ENCODE assay signal across 8 mouse cellular contexts in the genomic region with DNA sequence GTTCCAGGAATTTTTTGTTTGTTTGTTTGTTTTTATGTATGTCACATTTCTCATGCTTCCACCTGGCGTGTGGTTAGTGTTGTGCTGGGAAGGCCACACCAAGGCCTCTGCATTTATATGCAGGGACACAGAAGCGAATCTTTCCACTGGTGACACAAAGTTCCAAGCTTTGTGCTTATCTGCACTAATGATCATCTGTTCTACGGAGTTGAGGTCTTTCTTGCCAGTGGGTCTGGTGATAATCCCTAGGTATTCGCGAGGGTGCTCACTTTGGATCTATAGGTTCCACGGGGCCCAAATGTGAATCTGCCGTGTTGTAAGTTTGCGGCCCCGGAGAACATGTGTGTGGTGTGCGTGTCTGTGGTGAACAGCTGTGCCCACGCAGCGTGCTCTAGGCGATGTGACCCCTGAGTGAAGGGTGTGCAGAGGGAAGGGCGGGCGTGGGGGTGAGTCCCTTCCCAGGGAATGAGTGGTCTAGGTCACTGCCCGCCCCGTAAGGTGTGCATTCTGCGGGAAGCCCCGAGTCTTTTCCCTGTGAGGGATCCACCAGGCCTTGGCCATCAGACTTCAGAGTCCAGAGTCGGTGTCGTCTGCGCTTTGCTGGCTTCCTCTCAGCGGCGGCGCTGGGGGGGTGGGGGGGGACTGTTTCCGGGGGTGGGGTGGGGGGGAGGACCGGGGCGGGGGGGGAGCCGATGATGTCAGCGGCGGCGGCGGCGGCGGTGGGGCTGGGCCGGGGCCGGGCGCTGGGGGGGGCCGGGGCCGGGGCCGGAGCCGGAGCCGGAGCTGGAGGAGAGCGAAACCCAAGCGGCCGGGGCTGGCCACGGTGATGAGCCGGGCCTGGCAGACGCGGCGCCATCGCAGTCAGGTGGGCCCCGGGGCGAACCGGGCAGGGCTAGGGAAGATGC. TPM values are rescaled to one million over a fixed set of nuclear protein-coding genes. Genes with fewer than 3 reads are reported as not detected.
DNase-seq lines count a peak whose midpoint lies in the region; ATAC-seq and TF ChIP-seq lines count a peak whose summit lies in the region.

TSS of gene Zbtb4 (plus strand) at position 692 of the 905 bp plus-strand sequence.

- H3K36me3 ChIP-seq in intestine, postnatal 0 days (ENCODE audit: control insufficient read depth, insufficient read depth): no peaks in the 10 kb centered on the region
- H3K36me3 ChIP-seq in limb, embryonic 13.5 days: no peaks in the 10 kb centered on the region
- no peaks in the 10 kb centered on the region for H3K36me3 ChIP-seq in midbrain, embryonic 14.5 days (ENCODE audit: control insufficient read depth, insufficient read depth, low read length)

- 21% methylated on average over 44 of the region's 55 CpGs for WGBS in intestine, postnatal 0 days
- 22% methylated on average over 28 of the region's 55 CpGs for WGBS in limb, embryonic 13.5 days
- 17% methylated on average over 46 of the region's 55 CpGs for WGBS in midbrain, embryonic 14.5 days

- H3K9ac ChIP-seq in intestine, postnatal 0 days (ENCODE audit: low read depth, low read length): peak within 1 kb of the TSS; percentile 91
- peak within 1 kb of the TSS; percentile 96 for H3K9ac ChIP-seq in limb, embryonic 13.5 days
- peak within 1 kb of the TSS; percentile 98 for H3K9ac ChIP-seq in midbrain, embryonic 14.5 days (replicated peaks; ENCODE audit: low read length)

- H3K4me1 ChIP-seq in intestine, postnatal 0 days (replicated peaks; ENCODE audit: control insufficient read depth, insufficient read depth, low read length): no peaks in the 10 kb centered on the region
- peaks cover 43% of the 10 kb centered on the region for H3K4me1 ChIP-seq in limb, embryonic 13.5 days
- peaks cover 14% of the 10 kb centered on the region for H3K4me1 ChIP-seq in midbrain, embryonic 14.5 days (ENCODE audit: control insufficient read depth, insufficient read depth, low read length)

- H3K9me3 ChIP-seq in intestine, postnatal 0 days (ENCODE audit: control insufficient read depth): no peaks in the 10 kb centered on the region
- no peaks in the 10 kb centered on the region for H3K9me3 ChIP-seq in limb, embryonic 13.5 days
- H3K9me3 ChIP-seq in midbrain, embryonic 14.5 days (ENCODE audit: control insufficient read depth, low read length): no peaks in the 10 kb centered on the region

- H3K27ac ChIP-seq in intestine, postnatal 0 days (ENCODE audit: low read depth, low read length): peak within 1 kb of the TSS; percentile 86
- H3K27ac ChIP-seq in limb, embryonic 13.5 days: peak within 1 kb of the TSS; percentile 92
- peak within 1 kb of the TSS; percentile 81 for H3K27ac ChIP-seq in midbrain, embryonic 14.5 days (replicated peaks; ENCODE audit: low read depth, low read length)

- ATAC-seq in common myeloid progenitor, adult 5-6 weeks (replicated peaks; ENCODE audit: low read depth, poor library complexity, severe bottlenecking): peak; percentile 17; the same call in 1 of the 2 replicates
- ATAC-seq in intestine, postnatal 0 days: peak; percentile 57
- peak; percentile 62 for ATAC-seq in limb, embryonic 13.5 days (ENCODE audit: low FRiP score, low read depth)
- ATAC-seq in midbrain, embryonic 14.5 days (ENCODE audit: low FRiP score, low TSS enrichment): peak; percentile 76

- H3K4me2 ChIP-seq in intestine, postnatal 0 days (replicated peaks; ENCODE audit: low read depth): peak within 1 kb of the TSS; percentile 93
- H3K4me2 ChIP-seq in limb, embryonic 13.5 days (replicated peaks): peak within 1 kb of the TSS; percentile 78
- peak within 1 kb of the TSS; percentile 68 for H3K4me2 ChIP-seq in midbrain, embryonic 14.5 days (ENCODE audit: low read length)

- H3K27me3 ChIP-seq in intestine, postnatal 0 days (replicated peaks; ENCODE audit: control insufficient read depth, insufficient read depth, low read length): no peaks in the 10 kb centered on the region
- H3K27me3 ChIP-seq in limb, embryonic 13.5 days: no peaks in the 10 kb centered on the region
- no peaks in the 10 kb centered on the region for H3K27me3 ChIP-seq in midbrain, embryonic 14.5 days (ENCODE audit: control insufficient read depth, insufficient read depth, low read length)

- H3K4me3 ChIP-seq in intestine, postnatal 0 days (ENCODE audit: low read depth, low read length): peak within 1 kb of the TSS; percentile 93
- peak within 1 kb of the TSS; percentile 87 for H3K4me3 ChIP-seq in limb, embryonic 13.5 days
- peak within 1 kb of the TSS; percentile 89 for H3K4me3 ChIP-seq in midbrain, embryonic 14.5 days (replicated peaks; ENCODE audit: low read depth, low read length)

- peak; percentile 39 for DNase-seq in 416B (ENCODE audit: low read depth)
- peak; percentile 53 for DNase-seq in Muller cell, postnatal 12 days (ENCODE audit: inconsistent ontology term)
- DNase-seq in heart, adult 11 months: peak; percentile 97
- DNase-seq in midbrain, embryonic 14.5 days: peak; percentile 67
- DNase-seq in testis, postnatal 14 days (ENCODE audit: low spot score): peak; percentile 28

- no peak for TF ChIP-seq CTCF in intestine, postnatal 0 days (IDR thresholded peaks at IDR 0.05; ENCODE audit: low read depth)

RNA-seq across cellular contexts. Expression of gene Zbtb4, which starts in this region (rescaled TPM):
- 2.2 and 2.6 TPM in 2 replicates for total RNA-seq in common myeloid progenitor, adult 5-6 weeks (2017)
- polyA plus RNA-seq in intestine, postnatal 0 days (2015; fragmentation: Nextera tagmentation; extraction: Ambion mirVana): 2.1 and 2.4 TPM in 2 replicates
- polyA plus RNA-seq in limb, embryonic 13.5 days (2015; fragmentation: Nextera tagmentation; extraction: Ambion mirVana): 3.2 and 3.4 TPM in 2 replicates
- polyA plus RNA-seq in midbrain, embryonic 14.5 days (2014; fragmentation: Nextera tagmentation; extraction: Ambion mirVana): 3.8 and 4.2 TPM in 2 replicates

Comparison
In these comparisons a context has a peak if more than half of its experiments do, and no peak if none do; other contexts are left out.
1. Peak in every context shown above with its lines: DNase-seq, ATAC-seq, H3K4me3 ChIP-seq and H3K27ac ChIP-seq.
2. DNase-seq: peak in every context shown above with its lines; median percentile 97 in heart, adult 11 months; 67 in midbrain, embryonic 14.5 days; 53 in Muller cell, postnatal 12 days; 39 in 416B; 28 in testis, postnatal 14 days.
3. ATAC-seq: peak in every context shown above with its lines; median percentile 76 in midbrain, embryonic 14.5 days; 62 in limb, embryonic 13.5 days; 57 in intestine, postnatal 0 days; 17 in common myeloid progenitor, adult 5-6 weeks.